In the genomic region with DNA sequence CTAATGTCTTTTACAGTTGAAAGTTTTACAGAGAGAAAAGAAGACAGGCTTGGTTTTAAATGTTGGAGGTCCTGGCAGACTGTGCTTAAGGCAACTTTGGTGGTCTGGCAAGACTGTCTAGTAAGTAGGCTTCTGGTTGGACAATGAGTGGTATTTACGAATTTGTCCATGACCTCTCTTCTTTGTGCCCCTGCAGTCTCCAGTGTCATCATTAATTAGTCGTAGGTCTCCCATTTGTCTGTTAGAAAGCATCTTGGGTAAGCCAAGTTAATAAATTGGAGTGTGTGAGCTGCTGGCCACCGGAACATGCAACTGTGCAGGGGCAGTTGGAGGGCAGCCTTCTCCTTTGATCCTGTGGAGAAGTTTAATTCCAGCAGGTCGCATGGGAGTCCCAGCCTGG, we compare ENCODE assay signal across 18 mouse cellular contexts.
"Had no signal": no experiment of that assay in that cellular context is flagged by ENCODE, and none has a peak within 500 bp of the region (broad histone marks: within the 10 kb centered on the region; RNA-seq: fewer than 3 reads in every experiment).

No protein-coding gene starts in this region.

- H3K4me2 ChIP-seq: lung, embryonic 15.5 days; midbrain, embryonic 11.5 days; midbrain, embryonic 13.5 days; midbrain, embryonic 15.5 days; neural tube, embryonic 12.5 days; stomach, embryonic 15.5 days had no signal

- H3K9ac ChIP-seq: liver, postnatal 0 days; lung, embryonic 15.5 days; midbrain, embryonic 13.5 days; midbrain, embryonic 15.5 days; neural tube, embryonic 12.5 days; stomach, embryonic 15.5 days had no signal

- DNase-seq: liver, postnatal 0 days; lung, adult 2 months; lung, postnatal 14 days; lung, postnatal 36 days; right cerebral cortex, postnatal 14 days; thymus, adult 2 months; thymus, postnatal 25 days; thymus, postnatal 4 days had no signal

- H3K4me1 ChIP-seq: lung, embryonic 15.5 days; megakaryocyte, embryonic 14.5 days; midbrain, embryonic 13.5 days; midbrain, embryonic 15.5 days; neural tube, embryonic 12.5 days; stomach, embryonic 15.5 days had no signal

- H3K4me3 ChIP-seq: lung, embryonic 15.5 days; megakaryocyte, embryonic 14.5 days; midbrain, embryonic 13.5 days; midbrain, embryonic 15.5 days; neural tube, embryonic 12.5 days; stomach, embryonic 15.5 days had no signal

- ATAC-seq: liver, postnatal 0 days; lung, postnatal 0 days; midbrain, embryonic 13.5 days; midbrain, embryonic 15.5 days had no signal

- H3K27ac ChIP-seq: lung, embryonic 15.5 days; macrophage; midbrain, embryonic 13.5 days; midbrain, embryonic 15.5 days; neural tube, embryonic 12.5 days; stomach, embryonic 15.5 days; stomach, postnatal 0 days had no signal

- H3K9me3 ChIP-seq: lung, embryonic 15.5 days; megakaryocyte, embryonic 14.5 days; midbrain, embryonic 13.5 days; midbrain, embryonic 15.5 days; neural tube, embryonic 12.5 days; stomach, embryonic 15.5 days had no signal

- H3K36me3 ChIP-seq: lung, embryonic 15.5 days; midbrain, embryonic 13.5 days; midbrain, embryonic 15.5 days; neural tube, embryonic 12.5 days; stomach, embryonic 15.5 days had no signal

- H3K27me3 ChIP-seq: lung, embryonic 15.5 days; megakaryocyte, embryonic 14.5 days; midbrain, embryonic 13.5 days; midbrain, embryonic 15.5 days; neural tube, embryonic 12.5 days; stomach, embryonic 15.5 days had no signal
